Mouse (Mus musculus): ENCODE measurements at regions not wholly inside any gene's neighbourhood (a gene's known extent, or its start where the extent isn't known, plus 50 kb on each side); places are given as distances from the start of the nearest gene placed in this dataset.
A peak's percentile ranks its signal among the peaks of the same experiment; 100 is the strongest.
"Not testable (repeated sequence)": the region's sequence is repeated elsewhere in the genome, so short reads cannot be mapped to it uniquely, and the experiment has no call there.

- no peak for DNase-seq (ENCODE audit: low spot score)
Measured at GRCm38 (mm10) chr14:89922316-89922715, 1451.1 kb upstream of the Pcdh20 start.

DNA sequence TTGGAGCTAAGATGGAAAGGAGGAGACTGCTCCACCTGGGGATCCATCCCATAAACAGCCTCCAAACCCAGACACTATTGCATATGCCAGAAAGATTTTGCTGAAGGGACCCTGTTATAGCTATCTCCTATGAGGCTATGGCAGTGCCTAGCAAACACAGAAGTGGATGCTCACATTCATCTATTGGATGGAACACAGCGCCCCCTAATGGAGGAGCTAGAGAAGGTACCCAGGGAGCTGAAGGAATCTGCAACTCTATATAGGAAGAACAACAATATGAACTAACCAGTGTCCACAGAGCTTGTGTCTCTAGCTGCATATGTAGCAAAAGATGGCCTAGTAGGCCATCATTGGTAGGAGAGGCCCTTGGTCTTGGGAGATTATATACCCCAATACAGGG is 1449.4 kb upstream of the Pcdh20 start:
- DNase-seq (ENCODE audit: low spot score), result peak; percentile 5

DNA sequence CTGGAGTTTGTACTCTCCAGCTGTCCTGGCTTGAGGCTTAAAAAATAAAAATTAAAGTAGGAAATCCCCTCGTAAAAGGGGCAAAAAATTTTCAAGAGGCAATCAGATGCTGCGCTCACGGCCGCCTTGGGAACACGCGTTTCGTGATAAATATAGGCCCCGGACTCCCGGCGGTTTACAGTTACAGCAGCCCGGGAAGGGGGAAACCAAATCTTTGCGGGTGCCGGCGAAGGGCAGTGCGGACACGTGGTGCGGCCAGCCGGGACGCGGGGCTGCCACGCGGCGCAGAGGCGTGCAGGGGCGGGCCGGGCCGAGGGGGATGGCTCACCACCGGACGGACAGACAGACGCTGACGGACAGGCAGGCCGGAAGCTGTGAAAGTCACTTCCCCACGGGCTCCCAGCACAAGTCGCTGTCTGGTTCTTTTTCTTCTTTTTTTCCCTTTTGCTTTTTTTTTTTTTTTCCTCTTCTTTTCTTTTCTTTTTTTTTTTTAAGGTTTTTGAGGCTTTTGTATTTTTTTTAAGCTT is 1427.6 kb upstream of the Pcdh20 start:
- peak; percentile 12 for DNase-seq (ENCODE audit: low spot score)

DNA sequence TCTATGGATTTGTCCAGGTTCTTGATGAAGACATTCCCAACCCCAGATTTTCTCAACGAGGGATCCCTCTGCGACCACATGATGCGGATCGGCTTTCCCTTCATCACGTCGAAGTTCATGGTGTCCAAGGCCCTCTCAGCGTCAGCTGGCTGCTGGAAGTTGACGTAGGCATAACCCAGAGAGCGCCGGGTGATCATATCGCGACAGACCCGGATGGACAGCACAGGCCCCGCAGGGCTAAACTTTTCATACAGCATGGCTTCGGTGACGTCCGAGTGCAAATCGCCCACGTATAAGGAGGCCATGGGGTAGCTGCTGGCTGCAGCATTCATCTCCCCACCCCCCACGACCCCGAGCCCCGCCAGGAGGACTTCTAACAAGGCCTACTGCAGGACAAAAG is 1426.9 kb upstream of the Pcdh20 start:
- DNase-seq (ENCODE audit: low spot score), result not testable (repeated sequence)

DNA sequence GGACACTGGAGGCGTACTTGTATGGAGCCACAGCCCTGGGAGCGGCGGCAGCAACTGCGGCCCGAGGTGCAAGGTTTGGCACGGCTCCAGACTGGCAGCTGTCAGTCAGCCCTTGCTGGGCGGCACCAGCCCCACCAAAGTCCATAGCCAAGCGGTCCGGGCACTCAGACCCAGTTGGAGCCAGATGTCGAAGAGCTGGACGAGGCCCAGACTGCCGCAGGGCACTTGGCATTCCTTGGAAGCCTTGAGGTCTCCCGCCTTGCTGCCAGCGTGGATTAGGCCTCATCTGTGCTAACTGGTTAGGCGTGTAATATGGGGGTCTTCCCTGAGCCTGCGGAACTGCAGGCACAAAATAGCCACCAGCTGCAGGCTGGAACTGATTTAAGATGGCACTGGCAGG is 1425.7 kb upstream of the Pcdh20 start:
- DNase-seq (ENCODE audit: low spot score), result not testable (repeated sequence)
